Mouse (Mus musculus) retina, embryonic 14.5 days (tissue): ENCODE measurements at regions not wholly inside any gene's neighbourhood (a gene's known extent, or its start where the extent isn't known, plus 50 kb on each side); places are given as distances from the start of the nearest gene placed in this dataset.

Source experiments
- DNase-seq: peaks from one replicate; pipeline ENCODE4 v3.0.0-alpha.2; 2015; ENCODE audit warnings: low spot score

- DNase-seq, result no peak
These were observed 64.8 kb downstream of the Dll1 start for GRCm38 (mm10) chr17:15311822-15312221.

GRCm38 (mm10) chr17:15310465-15310864 lies 66.2 kb downstream of the Dll1 start:
- DNase-seq, result no peak

GRCm38 (mm10) chr17:15302110-15302509 lies 74.6 kb downstream of the Dll1 start:
- no peak for DNase-seq

- DNase-seq, result no peak
These were observed 76.8 kb downstream of the Dll1 start for GRCm38 (mm10) chr17:15299743-15300371.

DNA sequence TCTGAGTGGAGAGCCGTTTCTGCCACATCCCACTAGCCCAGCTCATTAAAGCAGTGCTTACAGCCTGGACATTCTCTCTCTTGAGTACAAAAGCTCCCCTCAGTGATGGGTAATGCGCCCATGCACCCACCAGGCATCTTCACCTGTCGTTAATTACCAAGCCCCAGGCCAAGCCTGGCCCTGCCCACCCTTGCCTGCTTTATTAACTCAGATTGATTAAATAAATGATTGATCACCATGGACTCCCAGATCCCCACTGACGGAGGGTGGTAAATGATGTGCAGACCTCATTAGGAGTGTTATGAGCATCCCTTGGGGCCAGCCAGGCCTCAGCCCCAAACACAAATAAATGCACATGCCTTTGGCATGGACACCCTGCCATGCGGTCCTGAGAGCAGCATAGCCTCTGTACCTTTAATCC lies 82.5 kb downstream of the Dll1 start:
- DNase-seq, result peak; percentile 18

DNA sequence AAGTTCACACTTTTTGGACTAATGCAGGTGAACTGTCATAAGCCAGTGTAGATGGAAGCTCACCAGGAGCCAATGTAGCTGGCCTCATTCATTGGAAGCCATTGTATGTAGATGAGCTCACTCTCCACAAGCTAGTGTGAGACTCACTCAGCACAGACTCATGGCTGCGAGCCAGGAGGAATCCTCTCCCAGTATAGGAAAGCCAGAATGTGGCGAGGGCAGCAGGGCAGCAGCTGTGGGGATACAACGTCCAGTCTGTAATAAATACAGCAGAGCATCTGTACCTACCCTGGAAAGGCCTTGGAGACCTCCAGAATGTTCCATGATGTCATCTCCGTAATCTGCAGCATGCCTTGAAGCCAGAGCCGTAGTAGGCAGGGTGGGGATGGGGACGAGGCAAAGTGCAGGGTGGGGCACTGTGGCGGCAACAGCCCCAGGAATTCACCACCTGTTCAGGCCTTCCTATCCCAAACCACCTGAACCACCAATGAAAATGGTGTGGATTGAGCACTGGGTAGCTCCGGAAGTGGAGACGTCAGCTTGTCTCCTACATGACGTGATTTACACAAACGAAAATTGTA lies 84.1 kb downstream of the Dll1 start:
- no peak for DNase-seq

DNA sequence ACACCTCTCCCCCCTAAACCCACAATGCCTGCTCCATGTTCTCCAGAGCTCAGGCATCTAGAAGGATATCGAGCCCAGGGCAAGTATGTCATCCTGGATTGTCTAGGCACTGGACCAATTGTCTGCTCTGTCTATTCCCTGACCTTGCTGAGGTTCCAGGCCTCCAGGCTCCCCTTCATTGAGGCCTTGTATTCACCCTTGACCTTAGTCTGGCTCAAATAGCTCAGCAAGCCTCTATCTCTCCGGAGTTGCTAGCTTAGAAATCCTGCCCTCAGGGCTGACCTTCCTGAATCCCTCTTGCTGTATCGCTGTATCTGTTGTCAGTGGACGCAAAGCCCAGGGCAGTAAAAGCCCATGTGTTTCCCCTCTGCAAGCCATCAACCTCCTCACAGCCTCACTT lies 85.0 kb downstream of the Dll1 start:
- DNase-seq, result no peak

DNA sequence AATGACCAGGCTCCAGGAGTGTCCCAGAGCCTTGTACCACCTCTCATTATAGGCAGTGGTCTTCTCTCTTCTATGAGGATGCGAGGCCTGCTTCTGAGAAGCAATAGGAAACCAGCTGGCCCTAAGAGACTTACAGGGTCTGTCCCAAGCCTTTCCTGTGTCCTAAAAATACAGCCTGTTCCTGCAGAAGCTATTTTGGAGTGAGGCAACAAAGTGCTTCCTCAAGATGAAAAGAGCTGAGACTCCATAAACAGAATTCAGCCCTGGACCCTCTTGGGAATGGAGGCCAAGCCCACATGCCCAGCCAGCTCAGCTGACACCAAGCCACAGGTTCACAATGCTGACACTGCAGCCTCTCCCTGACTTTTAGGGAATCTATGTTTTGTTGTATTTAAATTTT lies 86.3 kb downstream of the Dll1 start:
- no peak for DNase-seq

- DNase-seq, result no peak
These were observed 87.6 kb downstream of the Dll1 start for GRCm38 (mm10) chr17:15289062-15289461.

DNA sequence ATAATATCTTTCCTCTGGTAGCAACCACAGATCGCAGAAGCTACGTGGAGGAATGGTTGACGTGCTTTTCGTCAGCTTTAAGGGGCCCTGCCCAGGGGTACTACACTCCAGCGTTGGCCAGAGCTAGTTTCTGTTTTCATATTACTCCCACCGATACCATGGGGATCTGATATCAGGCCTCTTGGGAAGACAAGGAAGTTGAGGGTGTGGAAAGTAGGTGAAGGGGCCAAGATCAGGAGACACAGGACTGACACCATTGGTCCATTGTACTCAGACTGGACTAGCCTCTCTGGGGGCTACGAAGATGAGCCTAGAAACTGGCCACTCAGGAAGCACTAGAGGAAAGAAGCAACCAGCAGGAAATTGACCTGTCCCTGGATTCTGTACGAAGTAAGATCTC lies 88.0 kb downstream of the Dll1 start:
- no peak for DNase-seq

DNA sequence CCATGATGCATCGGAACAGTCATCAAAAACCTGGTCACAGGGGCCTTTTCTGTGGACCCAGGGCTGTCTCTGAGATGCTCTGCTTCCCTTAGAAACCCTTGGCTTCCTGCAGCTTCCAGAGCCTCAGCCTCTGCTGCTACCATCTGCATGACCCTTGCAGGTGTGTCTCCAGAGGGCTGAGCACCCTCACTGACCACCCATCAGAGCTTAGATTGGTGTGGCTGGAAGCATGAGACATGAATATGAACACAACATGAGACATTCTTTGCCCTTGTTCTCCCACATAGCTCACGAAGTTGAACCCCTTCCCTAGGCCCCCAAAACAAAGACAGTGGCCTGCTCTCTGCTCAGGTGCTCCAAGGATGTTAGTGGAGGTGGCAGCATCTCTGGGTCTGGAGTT lies 90.1 kb downstream of the Dll1 start:
- no peak for DNase-seq

- peak; percentile 30 for DNase-seq
These were observed 91.2 kb downstream of the Dll1 start for GRCm38 (mm10) chr17:15285399-15286043.

DNA sequence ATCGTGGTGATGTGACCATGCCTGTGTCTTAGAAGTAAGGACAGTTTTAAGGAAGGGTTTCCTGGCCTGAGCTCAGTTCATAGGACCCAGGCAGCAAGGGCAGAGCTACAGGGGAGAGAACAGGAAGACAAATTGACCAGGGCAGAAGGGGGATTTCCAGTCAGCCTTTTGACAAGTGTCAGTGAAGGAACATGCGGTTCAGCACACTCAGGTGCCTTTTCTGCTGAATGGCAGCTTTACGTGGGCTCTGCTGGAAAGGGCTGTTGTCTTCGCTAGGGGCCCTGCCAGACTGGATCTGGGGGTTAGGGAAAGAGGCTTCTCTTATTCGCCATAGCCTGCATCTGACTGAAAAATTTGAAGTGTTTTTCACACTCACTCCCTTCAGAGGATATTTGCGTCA lies 106.8 kb downstream of the Dll1 start:
- no peak for DNase-seq

DNA sequence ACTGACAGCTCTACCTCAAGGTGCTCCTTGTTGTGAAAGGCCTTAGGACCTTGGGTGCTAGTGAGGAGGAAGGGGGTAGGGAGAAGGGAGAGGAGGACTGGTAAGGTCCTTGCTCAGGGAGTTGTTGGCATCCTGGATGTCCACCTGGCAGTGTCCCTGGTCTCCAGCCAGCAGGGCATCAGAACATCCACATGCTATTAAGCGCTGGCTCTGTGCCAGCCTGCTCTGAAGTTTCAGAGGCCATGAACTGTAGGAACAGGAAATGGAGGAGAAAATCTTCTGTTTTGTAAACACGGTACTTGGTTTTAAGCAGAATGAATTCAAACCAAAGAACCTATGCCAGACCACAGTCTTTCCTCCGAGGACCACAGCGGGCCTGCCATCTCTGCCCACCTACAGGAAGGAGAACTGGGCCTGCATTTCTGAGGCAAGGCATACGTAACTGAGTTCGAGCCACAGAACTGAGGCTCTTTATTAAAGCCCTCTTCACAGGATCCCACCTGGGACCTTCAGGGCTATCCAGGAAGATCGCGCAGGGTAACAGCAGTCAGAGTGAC lies 107.5 kb downstream of the Dll1 start:
- no peak for DNase-seq

DNA sequence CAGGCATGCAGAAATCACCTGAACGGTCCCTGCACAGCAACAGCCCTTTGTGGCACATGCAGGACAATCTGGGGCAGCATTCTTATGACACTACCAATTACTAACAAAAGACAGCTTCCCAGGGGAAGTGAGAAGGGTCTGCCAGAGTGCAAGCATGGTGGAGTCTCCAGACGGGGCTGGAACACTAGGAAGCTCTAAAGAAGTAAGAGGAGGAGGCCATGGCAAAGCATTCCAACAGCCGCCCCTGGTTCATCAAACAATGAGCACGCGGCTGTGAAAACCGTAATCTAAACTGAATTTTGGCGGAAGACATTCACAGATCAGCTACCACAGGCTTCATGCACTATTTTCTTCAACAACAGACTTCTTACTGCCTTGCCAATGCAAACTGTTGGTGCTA lies 109.0 kb downstream of the Dll1 start:
- DNase-seq, result peak; percentile 64

DNA sequence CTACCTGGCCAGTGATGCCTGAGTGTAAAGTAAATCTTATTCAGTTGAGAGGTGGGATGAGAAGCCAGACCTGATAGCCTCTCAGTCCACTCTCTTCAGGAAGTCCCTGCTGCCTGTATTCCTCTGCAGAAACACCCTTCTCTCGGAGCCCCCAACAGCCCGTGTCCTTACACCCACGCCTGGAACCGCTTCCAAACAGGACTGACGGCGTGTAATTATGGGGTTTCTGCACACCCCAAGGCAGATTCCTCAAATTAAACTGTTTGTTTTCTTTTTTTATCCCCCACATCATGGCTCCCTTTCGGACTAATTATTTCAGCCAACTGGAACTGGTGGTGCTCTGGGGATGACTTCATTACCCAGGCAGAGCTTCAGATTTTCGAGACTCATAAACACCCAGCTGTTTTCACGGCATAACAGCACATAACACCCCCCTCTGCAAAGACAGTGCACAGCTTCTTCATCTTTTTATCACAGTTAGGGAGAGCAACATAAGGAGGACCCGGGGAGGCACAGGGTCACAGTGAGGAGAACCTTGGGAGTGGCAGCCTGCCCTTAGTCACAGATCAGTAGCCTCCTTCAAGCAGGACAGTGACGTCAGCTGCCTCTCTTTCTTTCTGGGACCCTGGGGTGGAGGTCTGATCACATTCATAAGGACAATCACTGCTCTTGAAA lies 117.1 kb downstream of the Dll1 start:
- no peak for DNase-seq

DNA sequence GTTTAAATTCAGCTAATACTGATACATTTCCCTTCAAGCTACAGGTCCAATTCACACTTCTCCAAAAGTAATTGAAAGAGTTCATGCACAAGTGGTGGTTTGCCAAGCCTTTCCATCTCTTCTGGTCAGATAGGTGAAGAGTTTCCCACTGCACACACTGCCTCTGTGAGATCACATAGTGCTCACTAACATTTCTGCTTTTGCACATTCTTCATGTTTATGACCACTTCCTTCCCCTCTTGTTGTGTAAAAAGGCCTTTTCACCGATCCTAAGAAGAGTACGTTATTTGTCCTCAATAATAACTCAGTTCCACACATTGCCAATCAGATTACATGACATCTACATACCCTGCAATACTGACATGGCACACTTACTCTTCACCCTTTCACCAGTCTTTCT lies 120.8 kb downstream of the Dll1 start:
- no peak for DNase-seq

- DNase-seq, result no peak
These were observed 122.9 kb downstream of the Dll1 start for GRCm38 (mm10) chr17:15253785-15254184.

GRCm38 (mm10) chr17:15253271-15253670 lies 123.4 kb downstream of the Dll1 start:
- no peak for DNase-seq

DNA sequence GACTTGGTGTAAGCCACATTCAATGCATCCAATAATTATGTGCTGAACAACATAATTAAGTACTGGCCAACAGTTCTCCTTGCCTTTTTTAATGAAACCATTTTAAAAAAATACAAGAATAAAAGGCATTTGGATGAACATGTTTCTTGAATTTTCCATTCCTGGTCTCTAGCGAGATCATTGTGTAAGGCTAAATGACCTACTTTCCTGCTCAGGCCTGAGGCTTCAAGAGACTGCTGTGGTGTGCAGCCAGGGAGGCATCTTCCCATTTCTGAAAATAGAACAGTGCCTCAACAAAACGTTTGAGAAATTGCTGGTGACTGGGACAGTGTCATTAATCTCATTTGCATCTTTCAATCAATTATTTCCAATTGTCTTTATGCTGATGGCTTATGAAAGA lies 124.5 kb downstream of the Dll1 start:
- DNase-seq, result no peak

DNA sequence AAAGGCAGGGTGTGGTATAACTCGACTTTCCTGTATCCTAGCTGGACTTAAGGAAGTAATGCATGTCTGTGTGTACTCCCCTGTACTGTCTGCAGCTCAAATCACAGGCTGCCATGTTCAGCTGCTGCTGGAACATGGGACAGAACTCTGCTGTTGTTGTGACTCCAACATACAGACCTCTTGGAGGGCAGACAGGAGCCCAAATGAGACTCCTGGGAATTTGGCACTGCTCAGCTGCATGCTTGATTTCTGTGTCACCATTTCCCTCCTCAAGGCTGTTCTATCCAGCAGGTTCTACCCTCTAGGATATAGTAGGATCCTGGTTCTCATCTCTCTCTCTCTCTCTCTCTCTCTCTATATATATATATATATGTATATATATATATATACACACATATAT lies 125.0 kb downstream of the Dll1 start:
- DNase-seq, result no peak

DNA sequence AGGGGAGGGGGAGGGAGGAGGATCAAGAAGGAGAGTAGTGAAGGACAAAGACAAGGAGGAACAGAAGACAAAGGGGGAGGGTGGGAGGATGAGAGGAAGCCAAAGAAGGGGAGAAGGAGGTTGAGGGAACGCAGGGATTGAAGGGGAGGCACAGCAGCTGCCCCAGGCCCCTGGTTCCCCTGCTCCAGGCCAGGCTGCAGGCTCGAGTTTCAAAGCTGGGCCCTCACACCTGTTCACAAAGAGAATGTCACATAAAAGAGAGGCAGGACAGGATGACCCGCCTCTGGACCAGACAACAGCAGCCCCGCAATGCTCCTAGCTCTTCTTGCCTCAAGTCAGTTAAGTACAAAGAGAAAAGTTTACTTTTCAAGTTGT lies 128.3 kb downstream of the Dll1 start:
- no peak for DNase-seq
